Comparison of ENCODE assay signal across 24 mouse cellular contexts in genomic region chr17:67702941-67703340, GRCm38 (mm10).
"Had no signal": no experiment of that assay in that cellular context is flagged by ENCODE, and none has a peak within 500 bp of the region (broad histone marks: within the 10 kb centered on the region; RNA-seq: fewer than 3 reads in every experiment).

No protein-coding gene starts in this region.

- H3K4me2 ChIP-seq: heart, embryonic 11.5 days; heart, embryonic 13.5 days; heart, embryonic 15.5 days; hindbrain, embryonic 13.5 days; hindbrain, embryonic 15.5 days; kidney, embryonic 15.5 days; limb, embryonic 13.5 days; limb, embryonic 15.5 days had no signal

- H3K36me3 ChIP-seq: heart, embryonic 13.5 days; heart, embryonic 15.5 days; hindbrain, embryonic 13.5 days; hindbrain, embryonic 15.5 days; kidney, embryonic 15.5 days; limb, embryonic 13.5 days; limb, embryonic 15.5 days had no signal

- ATAC-seq: hindbrain, postnatal 0 days; intestine, embryonic 16.5 days had no signal

- H3K9ac ChIP-seq: heart, embryonic 13.5 days; heart, embryonic 15.5 days; hindbrain, embryonic 13.5 days; hindbrain, embryonic 15.5 days; kidney, embryonic 15.5 days; limb, embryonic 13.5 days; limb, embryonic 15.5 days had no signal

- H3K4me3 ChIP-seq: heart, adult 2 months; heart, embryonic 13.5 days; heart, embryonic 15.5 days; hindbrain, embryonic 13.5 days; hindbrain, embryonic 15.5 days; kidney, embryonic 15.5 days; limb, embryonic 13.5 days; limb, embryonic 15.5 days had no signal

- H3K27ac ChIP-seq: heart, adult 2 months; heart, embryonic 13.5 days; heart, embryonic 15.5 days; hindbrain, embryonic 13.5 days; hindbrain, embryonic 15.5 days; hindbrain, postnatal 0 days; kidney, embryonic 15.5 days; kidney, postnatal 0 days; limb, embryonic 13.5 days; limb, embryonic 15.5 days had no signal

- H3K27me3 ChIP-seq: hindbrain, embryonic 13.5 days; hindbrain, embryonic 15.5 days had no signal

- H3K9me3 ChIP-seq: heart, embryonic 13.5 days; heart, embryonic 15.5 days; hindbrain, embryonic 13.5 days; hindbrain, embryonic 15.5 days; kidney, embryonic 15.5 days; limb, embryonic 13.5 days; limb, embryonic 15.5 days had no signal

- DNase-seq: gastrocnemius, postnatal 14 days; gastrocnemius, postnatal 36 days; heart, adult 2 months; heart, postnatal 14 days; heart, postnatal 36 days; kidney, adult 11 months; kidney, adult 2 months; kidney, adult 9 months; kidney, postnatal 14 days; kidney, postnatal 36 days; layer of hippocampus, adult 9-11 months; layer of hippocampus, postnatal 36 days; left cerebral cortex, postnatal 4 days had no signal
